Mouse (Mus musculus) telencephalon, adult 2 months (tissue): ENCODE measurements at regions not wholly inside any gene's neighbourhood (a gene's known extent, or its start where the extent isn't known, plus 50 kb on each side); places are given as distances from the start of the nearest gene placed in this dataset.
"Not testable (repeated sequence)": the region's sequence is repeated elsewhere in the genome, so short reads cannot be mapped to it uniquely, and the experiment has no call there.

Experiments
- DNase-seq: peaks from one replicate; pipeline ENCODE4 v3.0.0-alpha.2; 2011; ENCODE audit warnings: low read depth, low spot score

- DNase-seq: no peak
These were observed 94.7 kb downstream of the Cxxc4 start for GRCm38 (mm10) chr3:134330943-134331342.

DNA sequence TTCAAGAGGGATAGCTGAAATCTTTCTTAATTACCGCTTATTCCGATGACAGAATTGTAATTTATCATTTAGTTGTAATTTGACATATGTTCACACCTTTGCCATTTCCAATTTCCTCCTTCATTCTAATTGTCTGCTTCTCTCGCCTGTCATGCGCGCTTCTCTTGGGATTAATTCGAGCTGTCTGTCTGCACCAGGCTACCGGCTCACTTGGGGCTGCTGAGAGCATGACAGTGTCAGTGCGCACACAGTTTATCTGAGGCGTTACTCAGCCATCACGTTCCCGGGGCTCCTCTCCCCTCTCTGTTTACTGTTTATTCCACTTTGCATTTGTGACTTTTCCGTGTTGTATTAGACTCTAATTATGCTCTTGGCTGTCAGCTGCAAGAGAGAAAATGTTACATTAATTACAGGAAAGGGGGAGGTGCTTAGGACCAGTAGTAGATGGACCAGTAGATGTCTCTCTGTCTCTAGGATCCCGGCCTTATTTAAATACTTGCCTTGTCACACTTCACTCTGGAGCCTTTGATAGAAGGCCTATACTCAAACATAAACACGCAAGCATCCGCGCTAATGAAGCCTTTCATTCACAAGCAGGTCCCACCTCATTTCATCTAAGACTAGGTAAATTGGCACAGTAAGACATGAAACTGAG lies 95.3 kb downstream of the Cxxc4 start:
- DNase-seq: no peak

DNA sequence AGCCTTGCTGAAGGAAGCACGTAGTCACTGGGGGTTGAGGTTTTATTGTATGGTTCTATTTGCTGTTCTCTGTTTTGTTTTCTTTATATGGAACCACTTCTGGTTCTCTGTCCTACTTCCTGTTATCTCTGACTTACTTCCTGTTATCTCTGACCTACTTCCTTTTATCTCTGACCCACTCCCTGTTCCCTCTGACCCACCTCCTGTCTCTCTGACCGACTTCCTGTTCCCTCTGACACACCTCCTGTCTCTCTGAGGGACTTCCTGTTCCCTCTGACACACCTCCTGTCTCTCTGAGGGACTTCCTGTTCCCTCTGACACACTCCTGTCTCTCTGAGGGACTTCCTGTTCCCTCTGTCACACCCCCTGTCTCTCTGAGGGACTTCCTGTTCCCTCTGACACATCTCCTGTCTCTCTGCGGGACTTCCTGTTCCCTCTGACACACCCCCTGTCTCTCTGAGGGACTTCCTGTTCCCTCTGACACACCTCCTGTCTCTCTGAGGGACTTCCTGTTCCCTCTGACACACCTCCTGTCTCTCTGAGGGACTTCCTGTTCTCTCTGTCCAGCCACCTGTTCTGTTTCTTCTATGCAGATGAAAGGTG lies 102.9 kb downstream of the Cxxc4 start:
- not testable (repeated sequence) for DNase-seq

GRCm38 (mm10) chr3:134365948-134366347 lies 129.7 kb downstream of the Cxxc4 start:
- no peak for DNase-seq

GRCm38 (mm10) chr3:134366761-134367160 lies 130.5 kb downstream of the Cxxc4 start:
- DNase-seq: no peak

- no peak for DNase-seq
These were observed 132.3 kb downstream of the Cxxc4 start for GRCm38 (mm10) chr3:134368591-134368990.

DNA sequence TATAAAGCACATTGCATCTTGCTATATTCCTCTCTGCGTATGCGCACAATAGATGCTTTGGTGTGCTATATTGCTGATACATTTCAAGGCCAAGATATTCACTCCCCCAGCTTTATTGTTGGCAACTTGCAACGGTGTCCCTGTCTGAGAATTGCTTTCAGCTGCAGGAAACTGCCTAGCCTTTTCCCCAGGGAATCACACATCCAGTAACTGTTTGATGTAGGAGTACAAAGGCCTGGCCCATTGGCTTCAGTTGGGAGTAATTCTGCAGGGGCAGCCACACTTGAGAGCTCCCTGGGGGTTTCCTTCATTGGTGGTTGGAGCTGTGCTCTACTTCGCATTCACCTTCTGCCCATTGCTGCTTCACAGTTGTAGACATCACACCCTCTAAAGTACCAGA lies 132.8 kb downstream of the Cxxc4 start:
- DNase-seq: no peak

DNA sequence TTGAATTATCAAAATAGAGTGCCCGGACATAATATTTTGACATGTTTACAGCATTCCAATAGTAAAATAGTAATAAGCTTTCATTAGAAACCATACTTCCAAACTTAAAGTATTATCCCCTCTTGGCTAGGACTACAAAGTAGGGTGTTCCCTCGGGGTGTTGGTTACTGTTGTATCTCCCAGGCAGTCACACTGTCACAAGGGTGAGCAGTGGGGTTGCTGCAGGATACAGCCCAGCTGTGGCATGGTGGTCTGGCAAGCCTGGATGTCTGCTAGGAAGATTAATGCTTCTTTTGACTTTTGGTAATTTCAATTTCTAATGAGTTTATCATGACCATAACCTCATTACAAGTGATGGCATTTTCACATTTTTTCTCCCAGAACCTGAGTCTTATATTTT lies 143.3 kb downstream of the Cxxc4 start:
- DNase-seq: no peak

DNA sequence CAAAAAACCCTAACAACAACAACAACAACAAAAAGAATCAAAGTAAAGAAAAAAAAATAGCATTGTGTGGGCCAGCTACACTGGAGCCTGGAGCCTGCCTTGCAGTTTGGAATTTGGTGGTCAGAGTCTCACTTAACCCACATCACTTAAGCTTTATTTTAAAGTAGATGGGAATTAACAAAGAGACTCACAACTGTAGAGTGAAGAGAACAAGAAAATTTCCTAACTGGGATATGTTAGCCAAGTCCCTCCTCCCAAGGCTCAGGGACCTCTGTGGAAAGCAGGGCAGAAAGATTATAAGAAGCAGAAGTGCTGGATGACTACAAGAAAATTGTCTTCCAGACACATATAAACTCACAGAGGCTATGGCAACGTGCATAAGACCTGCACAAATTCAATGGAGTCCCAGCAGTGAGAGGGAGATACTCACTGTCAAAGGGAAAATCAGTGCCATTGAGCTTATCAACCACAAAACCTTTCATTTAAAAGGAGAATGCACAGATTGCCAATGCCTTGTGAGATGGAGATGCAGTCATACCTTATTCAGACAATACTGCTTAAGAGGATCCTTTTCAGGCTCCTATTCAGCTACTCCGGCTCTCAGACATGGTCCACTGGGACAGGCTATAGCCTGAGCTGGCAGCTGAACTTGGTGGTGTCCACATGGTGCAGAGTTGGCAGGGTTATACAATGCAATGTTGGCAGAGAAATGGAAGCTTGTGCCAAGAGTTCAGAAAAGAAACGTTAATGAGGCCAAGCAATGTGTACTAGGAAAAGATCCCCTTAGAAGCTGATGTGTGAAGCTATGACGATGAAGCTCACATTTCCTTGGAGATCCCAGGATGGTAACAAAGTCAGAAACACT lies 154.4 kb downstream of the Cxxc4 start:
- DNase-seq: no peak

GRCm38 (mm10) chr3:134400395-134401090 lies 164.3 kb downstream of the Cxxc4 start:
- no peak for DNase-seq

DNA sequence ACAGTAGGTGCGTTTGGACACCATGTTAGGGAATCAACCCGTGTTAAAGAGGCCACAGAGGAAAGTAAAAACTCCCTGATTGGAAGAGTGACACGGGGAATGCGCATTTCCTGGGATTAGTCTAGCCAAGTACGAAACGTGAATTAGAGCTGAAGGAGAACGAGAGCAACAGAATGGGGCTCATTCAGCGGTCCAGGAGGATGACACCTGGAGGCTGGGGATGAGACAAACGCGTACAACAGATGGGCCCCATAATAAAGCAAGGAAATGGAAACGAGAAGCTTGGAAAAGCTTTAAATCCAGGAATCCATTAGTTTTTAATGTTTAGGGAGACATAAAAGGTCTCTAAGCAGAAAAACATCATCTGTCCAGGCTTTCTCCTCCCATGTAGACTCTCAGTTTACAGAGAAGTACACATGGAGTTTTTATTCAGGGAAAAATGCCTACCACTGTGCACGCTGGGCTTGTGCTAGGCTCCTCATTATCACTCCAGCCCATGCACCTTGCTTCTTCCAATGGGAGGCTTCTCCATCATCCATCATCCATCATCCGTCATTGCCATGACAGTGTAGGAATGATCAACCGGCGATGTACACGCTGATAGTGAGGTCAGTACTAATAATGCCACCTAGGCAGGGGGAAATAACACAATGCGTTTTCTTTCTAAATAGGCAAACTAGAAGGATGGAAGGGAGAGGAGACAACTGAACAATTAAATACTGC lies 179.5 kb downstream of the Cxxc4 start:
- DNase-seq: no peak

- no peak for DNase-seq
These were observed 191.3 kb downstream of the Cxxc4 start for GRCm38 (mm10) chr3:134427633-134428032.

DNA sequence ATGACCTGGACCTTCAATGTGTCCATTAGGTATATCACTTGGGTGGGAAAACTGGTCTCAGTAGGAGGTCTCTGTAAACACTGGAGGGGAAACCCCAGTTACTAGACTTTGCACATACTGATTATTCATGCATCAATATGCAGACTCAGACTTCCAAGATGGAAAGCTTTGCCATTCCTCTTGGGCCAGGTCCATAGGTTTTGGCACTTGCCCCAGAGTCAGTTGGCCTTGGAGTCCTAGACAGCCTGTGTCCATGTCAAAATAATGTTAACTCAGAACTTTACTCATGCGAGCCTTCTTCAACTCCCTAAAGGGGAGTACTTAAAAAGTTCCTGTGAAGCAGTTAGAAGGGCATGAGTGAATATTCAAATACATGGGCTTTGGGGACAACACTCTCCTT lies 230.3 kb downstream of the Cxxc4 start:
- DNase-seq: no peak

- DNase-seq: no peak
These were observed 251.0 kb downstream of the Cxxc4 start for GRCm38 (mm10) chr3:134487280-134487679.

GRCm38 (mm10) chr3:134489966-134490543 lies 253.8 kb downstream of the Cxxc4 start:
- no peak for DNase-seq

- peak; percentile 3 for DNase-seq
These were observed 273.4 kb downstream of the Cxxc4 start for GRCm38 (mm10) chr3:134509702-134510101.

- no peak for DNase-seq
These were observed 289.5 kb downstream of the Cxxc4 start for GRCm38 (mm10) chr3:134525795-134526194.

GRCm38 (mm10) chr3:134560144-134560543 lies 268.7 kb upstream of the Tacr3 start:
- no peak for DNase-seq

- no peak for DNase-seq
These were observed 250.0 kb upstream of the Tacr3 start for GRCm38 (mm10) chr3:134578759-134579158.

GRCm38 (mm10) chr3:134588630-134589029 lies 240.2 kb upstream of the Tacr3 start:
- DNase-seq: no peak

DNA sequence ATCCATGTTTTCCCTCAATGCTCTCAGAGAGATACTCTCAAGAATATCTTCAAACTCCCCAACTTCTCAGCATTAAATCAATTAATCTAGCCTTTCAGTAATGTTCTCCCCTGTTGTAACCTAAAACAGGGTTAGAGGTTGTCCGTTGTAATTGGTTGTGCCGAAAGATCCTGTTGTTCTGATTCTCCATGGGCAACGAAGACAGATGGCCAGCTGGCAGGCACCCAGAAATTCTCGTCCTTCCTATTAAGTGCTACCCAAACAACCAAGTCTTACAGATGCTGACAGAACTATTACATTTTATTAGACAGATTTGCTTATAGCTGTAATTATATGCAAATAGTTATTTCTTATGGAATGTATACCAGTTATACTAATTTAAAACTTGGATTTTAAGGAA lies 225.9 kb upstream of the Tacr3 start:
- no peak for DNase-seq
